Mouse (Mus musculus) layer of hippocampus, adult 9-10 months (tissue): ENCODE data around the gene Rpl6.
"Not testable (repeated sequence)": the region's sequence is repeated elsewhere in the genome, so short reads cannot be mapped to it uniquely, and the experiment has no call there.

Experiments used
- DNase-seq: peaks from one replicate; pipeline ENCODE4 v3.0.0; 2022; ENCODE audit warnings: low spot score

The Rpl6 gene

GRCm38 (mm10) chr5:121225854-121226253, 21.6 kb downstream of the Rpl6 start:
- DNase-seq = no peak

- DNase-seq = no peak
These were observed 22.1 kb downstream of the Rpl6 start for GRCm38 (mm10) chr5:121226406-121226805.

GRCm38 (mm10) chr5:121226845-121227244, 22.6 kb downstream of the Rpl6 start:
- no peak for DNase-seq

- not testable (repeated sequence) for DNase-seq
These were observed 23.0 kb downstream of the Rpl6 start for GRCm38 (mm10) chr5:121227330-121227729.

GRCm38 (mm10) chr5:121229182-121229581, 24.9 kb downstream of the Rpl6 start:
- no peak for DNase-seq

GRCm38 (mm10) chr5:121230811-121231210, 26.5 kb downstream of the Rpl6 start:
- DNase-seq = no peak

GRCm38 (mm10) chr5:121232789-121233188, 28.5 kb downstream of the Rpl6 start:
- DNase-seq = no peak

- no peak for DNase-seq
These were observed 29.4 kb downstream of the Rpl6 start for GRCm38 (mm10) chr5:121233726-121234125.

GRCm38 (mm10) chr5:121236171-121236570, 31.9 kb downstream of the Rpl6 start:
- DNase-seq = peak; percentile 53

GRCm38 (mm10) chr5:121238208-121238607, 33.9 kb downstream of the Rpl6 start:
- no peak for DNase-seq

- DNase-seq = peak; percentile 67
These were observed 35.6 kb downstream of the Rpl6 start for GRCm38 (mm10) chr5:121239846-121240245.

- no peak for DNase-seq
These were observed 36.9 kb downstream of the Rpl6 start for GRCm38 (mm10) chr5:121241182-121241581.

GRCm38 (mm10) chr5:121242261-121242660, 38.0 kb downstream of the Rpl6 start:
- no peak for DNase-seq

- DNase-seq = no peak
These were observed 38.4 kb downstream of the Rpl6 start for GRCm38 (mm10) chr5:121242701-121243100.

GRCm38 (mm10) chr5:121243676-121244364, 39.5 kb downstream of the Rpl6 start:
- DNase-seq = no peak

- DNase-seq = no peak
These were observed 40.1 kb downstream of the Rpl6 start for GRCm38 (mm10) chr5:121244365-121244731.

- DNase-seq = no peak
These were observed 40.9 kb downstream of the Rpl6 start for GRCm38 (mm10) chr5:121245201-121245600.

GRCm38 (mm10) chr5:121248766-121249394, 44.6 kb downstream of the Rpl6 start:
- no peak for DNase-seq

GRCm38 (mm10) chr5:121249693-121250092, 45.4 kb downstream of the Rpl6 start:
- no peak for DNase-seq

GRCm38 (mm10) chr5:121251813-121252212, 47.5 kb downstream of the Rpl6 start:
- no peak for DNase-seq

- no peak for DNase-seq
These were observed 49.7 kb downstream of the Rpl6 start for GRCm38 (mm10) chr5:121253816-121254497.

GRCm38 (mm10) chr5:121254977-121255376, 50.7 kb downstream of the Rpl6 start:
- no peak for DNase-seq
